Mouse (Mus musculus): ENCODE results near the gene Olfr118. TPM values are rescaled to one million over a fixed set of nuclear protein-coding genes. Genes with fewer than 3 reads are reported as not detected.

Olfr118 gene
- polyA plus RNA-seq (2014; fragmentation: Illumina TruSeq; extraction: RNeasy Lipid Tissue Mini Kit (QIAGEN cat#74804); ENCODE audit: low read depth, low replicate concordance): not detected

GRCm38 (mm10) chr17:37666688-37667087 lies at the start of gene Olfr118:
Olfr118 (plus strand) TSS chr17:37666988.

GRCm38 (mm10) chr17:37627009-37627408 lies 39.8 kb upstream of the Olfr118 start, which contains the start of the genes Olfr115 and Olfr116:
Olfr115 (minus strand) TSS chr17:37627109.
Olfr116 (minus strand) TSS chr17:37627199.

DNA sequence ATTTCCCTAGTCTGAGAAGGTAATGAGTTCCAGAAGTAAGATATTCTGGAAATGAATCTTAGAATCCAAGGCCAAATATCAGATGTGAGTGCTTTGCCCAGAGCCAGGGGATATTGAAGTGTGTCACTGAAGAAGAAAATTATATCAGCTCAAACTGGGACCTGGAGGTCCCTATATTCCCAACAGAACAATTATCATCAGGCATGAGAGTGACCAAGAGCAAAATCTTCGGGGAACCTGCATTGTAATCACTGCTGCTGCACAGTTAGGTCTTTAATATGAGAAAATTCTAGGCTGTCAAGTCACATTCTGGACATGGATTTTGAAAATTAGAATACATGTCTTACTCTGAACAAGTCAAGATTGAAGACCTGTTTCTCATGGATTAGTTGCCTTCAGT lies 3.1 kb upstream of the Olfr118 start, which contains the start of gene Olfr117:
Olfr117 (minus strand) TSS at position 101 of the 400 bp plus-strand sequence.

DNA sequence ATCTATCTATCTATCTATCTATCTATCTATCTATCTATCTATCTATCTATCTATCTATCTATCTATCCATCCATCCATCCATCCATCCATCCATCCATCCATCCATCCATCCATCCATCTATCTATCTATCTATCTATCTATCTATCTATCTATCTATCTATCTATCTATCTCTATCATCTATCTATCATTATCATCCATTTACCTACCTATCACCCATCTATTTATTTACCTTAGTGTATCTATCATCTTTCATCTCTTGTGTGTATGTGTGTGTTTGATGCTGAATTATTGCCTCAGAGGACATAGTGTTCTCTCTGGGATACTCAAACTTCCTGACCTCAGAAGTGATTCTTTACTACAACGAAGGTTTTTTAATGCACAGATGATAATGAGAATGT lies 29.5 kb downstream of the Olfr118 start, which contains the start of gene Olfr119:
Olfr119 (plus strand) TSS at position 301 of the 400 bp plus-strand sequence.

DNA sequence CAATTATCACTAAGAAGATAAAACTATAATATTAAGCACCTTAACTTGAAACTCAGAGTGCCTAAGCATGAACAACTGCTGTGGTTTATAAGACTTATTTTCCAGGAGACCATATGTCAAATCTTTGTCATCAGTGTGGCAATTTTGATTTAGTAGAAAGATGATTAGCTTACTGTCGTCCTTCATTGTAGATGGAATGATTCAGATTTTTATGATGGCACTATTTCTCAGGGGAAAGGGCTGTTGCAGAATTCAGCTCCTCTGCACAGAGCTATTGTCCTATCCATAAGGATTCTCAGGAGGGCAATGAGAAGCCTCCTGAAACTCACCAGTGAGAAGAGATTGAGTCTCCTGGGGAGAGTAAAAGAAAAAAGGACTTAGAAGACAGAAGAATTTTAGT lies 54.7 kb downstream of the Olfr118 start, which contains the start of gene Olfr120:
Olfr120 (plus strand) TSS at position 301 of the 400 bp plus-strand sequence.

Other genes starting within 250 kb of the Olfr118 start
- not detected for gene Olfr108, start 221.5 kb upstream of the Olfr118 start, polyA plus RNA-seq (2014; fragmentation: Illumina TruSeq; extraction: RNeasy Lipid Tissue Mini Kit (QIAGEN cat#74804); ENCODE audit: low read depth, low replicate concordance)
- not detected for gene Olfr109, start 208.1 kb upstream of the Olfr118 start, polyA plus RNA-seq (2014; fragmentation: Illumina TruSeq; extraction: RNeasy Lipid Tissue Mini Kit (QIAGEN cat#74804); ENCODE audit: low read depth, low replicate concordance)
- gene H2-M2, start 183.4 kb upstream of the Olfr118 start, polyA plus RNA-seq (2014; fragmentation: Illumina TruSeq; extraction: RNeasy Lipid Tissue Mini Kit (QIAGEN cat#74804); ENCODE audit: low read depth, low replicate concordance): not detected
- gene Olfr110, start 174.5 kb upstream of the Olfr118 start, polyA plus RNA-seq (2014; fragmentation: Illumina TruSeq; extraction: RNeasy Lipid Tissue Mini Kit (QIAGEN cat#74804); ENCODE audit: low read depth, low replicate concordance): not detected
- not detected for gene Olfr111, start 159.0 kb upstream of the Olfr118 start, polyA plus RNA-seq (2014; fragmentation: Illumina TruSeq; extraction: RNeasy Lipid Tissue Mini Kit (QIAGEN cat#74804); ENCODE audit: low read depth, low replicate concordance)
- not detected for gene Olfr112, start 97.5 kb upstream of the Olfr118 start, polyA plus RNA-seq (2014; fragmentation: Illumina TruSeq; extraction: RNeasy Lipid Tissue Mini Kit (QIAGEN cat#74804); ENCODE audit: low read depth, low replicate concordance)
- gene Olfr113, start 89.3 kb upstream of the Olfr118 start, polyA plus RNA-seq (2014; fragmentation: Illumina TruSeq; extraction: RNeasy Lipid Tissue Mini Kit (QIAGEN cat#74804); ENCODE audit: low read depth, low replicate concordance): not detected
- not detected for gene Olfr114, start 74.2 kb upstream of the Olfr118 start, polyA plus RNA-seq (2014; fragmentation: Illumina TruSeq; extraction: RNeasy Lipid Tissue Mini Kit (QIAGEN cat#74804); ENCODE audit: low read depth, low replicate concordance)
- gene Olfr115, start 39.9 kb upstream of the Olfr118 start, polyA plus RNA-seq (2014; fragmentation: Illumina TruSeq; extraction: RNeasy Lipid Tissue Mini Kit (QIAGEN cat#74804); ENCODE audit: low read depth, low replicate concordance): not detected
- not detected for gene Olfr116, start 39.8 kb upstream of the Olfr118 start, polyA plus RNA-seq (2014; fragmentation: Illumina TruSeq; extraction: RNeasy Lipid Tissue Mini Kit (QIAGEN cat#74804); ENCODE audit: low read depth, low replicate concordance)
- not detected for gene Olfr117, start 3.2 kb upstream of the Olfr118 start, polyA plus RNA-seq (2014; fragmentation: Illumina TruSeq; extraction: RNeasy Lipid Tissue Mini Kit (QIAGEN cat#74804); ENCODE audit: low read depth, low replicate concordance)
- gene Olfr119, start 29.6 kb downstream of the Olfr118 start, polyA plus RNA-seq (2014; fragmentation: Illumina TruSeq; extraction: RNeasy Lipid Tissue Mini Kit (QIAGEN cat#74804); ENCODE audit: low read depth, low replicate concordance): not detected
- gene Olfr120, start 54.8 kb downstream of the Olfr118 start, polyA plus RNA-seq (2014; fragmentation: Illumina TruSeq; extraction: RNeasy Lipid Tissue Mini Kit (QIAGEN cat#74804); ENCODE audit: low read depth, low replicate concordance): not detected
- gene Olfr121, start 81.9 kb downstream of the Olfr118 start, polyA plus RNA-seq (2014; fragmentation: Illumina TruSeq; extraction: RNeasy Lipid Tissue Mini Kit (QIAGEN cat#74804); ENCODE audit: low read depth, low replicate concordance): not detected
- gene Olfr122, start 101.6 kb downstream of the Olfr118 start, polyA plus RNA-seq (2014; fragmentation: Illumina TruSeq; extraction: RNeasy Lipid Tissue Mini Kit (QIAGEN cat#74804); ENCODE audit: low read depth, low replicate concordance): not detected
- not detected for gene Olfr123, start 126.5 kb downstream of the Olfr118 start, polyA plus RNA-seq (2014; fragmentation: Illumina TruSeq; extraction: RNeasy Lipid Tissue Mini Kit (QIAGEN cat#74804); ENCODE audit: low read depth, low replicate concordance)
- not detected for gene Olfr124, start 132.9 kb downstream of the Olfr118 start, polyA plus RNA-seq (2014; fragmentation: Illumina TruSeq; extraction: RNeasy Lipid Tissue Mini Kit (QIAGEN cat#74804); ENCODE audit: low read depth, low replicate concordance)
- not detected for gene Olfr125, start 166.0 kb downstream of the Olfr118 start, polyA plus RNA-seq (2014; fragmentation: Illumina TruSeq; extraction: RNeasy Lipid Tissue Mini Kit (QIAGEN cat#74804); ENCODE audit: low read depth, low replicate concordance)
- not detected for gene Olfr126, start 180.5 kb downstream of the Olfr118 start, polyA plus RNA-seq (2014; fragmentation: Illumina TruSeq; extraction: RNeasy Lipid Tissue Mini Kit (QIAGEN cat#74804); ENCODE audit: low read depth, low replicate concordance)
- not detected for gene Olfr127, start 233.4 kb downstream of the Olfr118 start, polyA plus RNA-seq (2014; fragmentation: Illumina TruSeq; extraction: RNeasy Lipid Tissue Mini Kit (QIAGEN cat#74804); ENCODE audit: low read depth, low replicate concordance)

Data from liver, adult 10 weeks (tissue).